Mouse (Mus musculus): ENCODE data around the gene Nenf. TPM values are rescaled to one million over a fixed set of nuclear protein-coding genes. Genes with fewer than 3 reads are reported as not detected.

Gene Nenf
- polyA plus RNA-seq, 1 experiment from 2014 or later = 73.0 TPM

DNA sequence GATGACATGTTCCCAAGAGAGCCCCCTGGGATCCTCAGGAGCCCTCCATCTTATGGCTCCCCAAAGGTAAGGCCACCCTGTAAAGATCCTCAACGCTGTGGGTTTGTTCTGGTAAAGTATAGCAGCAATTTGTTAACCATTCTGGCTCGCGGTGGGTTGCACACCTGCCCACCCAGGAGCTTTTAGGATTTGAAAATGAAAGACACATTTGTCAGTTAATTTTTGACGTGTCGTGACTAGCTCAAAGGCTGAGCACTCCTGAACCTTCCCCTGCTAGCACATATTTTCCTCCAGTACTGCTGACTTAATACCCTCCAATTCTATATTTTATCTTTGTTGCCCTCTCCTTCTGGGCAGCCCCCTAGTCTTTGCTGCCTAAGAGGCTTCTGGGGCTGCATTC, 50.8 kb downstream of the Nenf start:
- Histone ChIP-seq H3K4me2 (no peak overlapping the region), H3K4me3 (replicated peaks) (no peak overlapping the region), H3K4me1 (replicated peaks) (peaks cover 23% of the 10 kb centered on the region), H3K9me3 (no peaks in the 10 kb centered on the region), H3K27me3 (no peaks in the 10 kb centered on the region), H3K36me3 (no peaks in the 10 kb centered on the region), H3K27ac (no peak overlapping the region), H3K9ac (replicated peaks) (no peak overlapping the region)
- 70% methylated on average over 5 of the region's 5 CpGs for WGBS
- no peak for ATAC-seq (ENCODE audit: insufficient number of reproducible peaks, insufficient read depth, low FRiP score, low TSS enrichment, low read depth)

DNA sequence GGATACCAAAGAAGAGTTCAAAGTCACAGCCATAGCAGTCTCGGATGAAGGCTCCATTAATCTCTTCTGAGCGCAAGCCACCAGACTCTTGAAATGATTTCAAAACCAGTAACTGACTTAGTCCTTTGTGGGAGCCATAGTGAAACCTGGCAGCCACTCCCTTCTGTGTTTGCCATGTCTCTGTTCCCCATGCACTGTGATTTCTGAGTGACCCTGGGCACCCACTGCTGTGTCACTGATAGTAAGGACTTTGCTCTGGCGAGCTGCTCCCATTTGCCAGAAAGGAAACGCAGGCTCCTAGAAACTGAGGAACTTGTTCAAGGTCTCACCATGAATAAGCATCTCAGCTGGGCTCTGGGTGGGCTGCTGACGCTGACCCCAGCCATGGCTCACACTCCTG, 54.5 kb downstream of the Nenf start:
- Histone ChIP-seq H3K4me2 (no peak overlapping the region), H3K4me1 (replicated peaks) (peaks cover 20% of the 10 kb centered on the region)

DNA sequence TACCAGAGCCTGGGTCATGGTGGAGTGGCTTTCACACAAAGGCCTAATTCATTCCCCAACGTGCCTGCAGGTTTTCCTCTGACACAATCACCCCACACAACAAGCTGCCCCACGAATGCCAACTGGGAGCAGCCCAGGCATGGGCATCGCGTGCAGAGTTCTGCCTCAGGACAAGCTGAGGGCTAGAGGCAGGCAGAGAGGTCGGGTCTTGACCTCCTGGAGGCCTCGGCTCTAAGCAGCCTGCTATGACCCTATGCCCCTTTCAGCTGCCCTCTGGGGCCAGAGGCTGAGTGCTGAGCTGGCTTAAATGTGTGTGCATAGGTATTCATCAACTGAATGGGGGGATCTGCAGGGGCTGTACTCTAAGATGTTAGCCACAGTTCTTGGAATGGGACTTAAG, 56.1 kb downstream of the Nenf start:
- no peak for ATAC-seq (ENCODE audit: insufficient number of reproducible peaks, insufficient read depth, low FRiP score, low TSS enrichment, low read depth)
- 0 out of 2 replicates have a peak overlapping the region, but pooled peaks have one; percentile 27 for H3K9ac ChIP-seq (replicated peaks)
- H3K27ac ChIP-seq = peak overlapping the region; percentile 82
- peaks cover 10% of the 10 kb centered on the region for H3K4me1 ChIP-seq (replicated peaks)
- no peaks in the 10 kb centered on the region for H3K9me3 ChIP-seq
- no peak overlapping the region for H3K4me3 ChIP-seq (replicated peaks)
- H3K4me2 ChIP-seq = no peak overlapping the region
- WGBS = 18% methylated on average over 6 of the region's 6 CpGs
- H3K36me3 ChIP-seq = no peaks in the 10 kb centered on the region
- H3K27me3 ChIP-seq = no peaks in the 10 kb centered on the region

More for the DNA sequence above, 54.5 kb downstream of the Nenf start:
- ATAC-seq (ENCODE audit: insufficient number of reproducible peaks, insufficient read depth, low FRiP score, low TSS enrichment, low read depth) = no peak
- no peaks in the 10 kb centered on the region for H3K27me3 ChIP-seq
- H3K9ac ChIP-seq (replicated peaks) = no peak overlapping the region
- no peaks in the 10 kb centered on the region for H3K9me3 ChIP-seq
- WGBS = 90% methylated on average over 5 of the region's 5 CpGs
- H3K36me3 ChIP-seq = no peaks in the 10 kb centered on the region
- H3K4me3 ChIP-seq (replicated peaks) = no peak overlapping the region
- no peak overlapping the region for H3K27ac ChIP-seq

DNA sequence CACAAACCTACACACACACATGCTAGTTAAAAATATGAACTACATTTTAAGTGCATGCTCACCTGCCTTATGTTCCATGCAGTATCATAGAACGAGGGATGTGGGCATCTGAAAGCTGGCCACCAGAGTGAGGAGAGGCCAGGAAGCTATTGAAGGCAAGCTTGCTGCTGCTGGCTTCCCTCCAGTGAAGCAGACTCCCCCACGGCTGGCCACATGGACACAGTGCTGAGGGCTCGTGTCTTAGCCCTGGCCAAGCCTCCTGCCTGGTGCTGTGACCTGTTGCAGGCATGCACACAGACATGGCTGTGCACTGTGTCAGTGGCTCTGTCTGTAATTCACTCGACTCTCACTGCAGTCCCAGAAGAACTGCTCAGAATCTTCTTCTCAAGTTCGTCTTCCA, 58.3 kb downstream of the Nenf start:
- Histone ChIP-seq H3K9ac (replicated peaks) (no peak overlapping the region), H3K4me1 (replicated peaks) (peaks cover 10% of the 10 kb centered on the region), H3K9me3 (no peaks in the 10 kb centered on the region), H3K27me3 (no peaks in the 10 kb centered on the region), H3K4me2 (no peak overlapping the region), H3K27ac (no peak overlapping the region), H3K4me3 (replicated peaks) (no peak overlapping the region), H3K36me3 (no peaks in the 10 kb centered on the region)
- 64% methylated on average over 5 of the region's 5 CpGs for WGBS
- no peak for ATAC-seq (ENCODE audit: insufficient number of reproducible peaks, insufficient read depth, low FRiP score, low TSS enrichment, low read depth)

DNA sequence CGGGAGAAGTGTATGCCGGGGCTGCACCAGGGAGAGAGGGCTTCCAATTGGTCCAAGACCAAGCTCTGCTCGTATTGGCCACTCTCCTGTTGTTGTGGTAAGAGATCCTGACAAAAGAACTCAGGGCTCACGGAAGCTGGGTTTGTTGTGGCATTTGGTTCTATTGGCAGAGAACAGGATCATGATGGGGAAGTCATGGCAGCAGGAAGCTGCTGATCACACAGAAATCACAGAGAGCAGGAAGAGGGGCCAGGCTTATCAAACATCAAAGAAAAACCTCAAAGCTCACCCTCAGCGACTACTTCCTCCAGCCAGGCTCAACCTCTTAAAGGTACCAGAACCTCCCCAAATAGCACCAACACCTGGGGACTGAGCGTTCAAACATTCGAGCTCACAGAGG, 58.9 kb downstream of the Nenf start:
- Histone ChIP-seq H3K27me3 (no peaks in the 10 kb centered on the region), H3K9ac (replicated peaks) (no peak overlapping the region), H3K27ac (no peak overlapping the region), H3K4me3 (replicated peaks) (no peak overlapping the region), H3K9me3 (no peaks in the 10 kb centered on the region), H3K4me2 (0 out of 2 replicates have a peak overlapping the region, but pooled peaks have one; percentile 8), H3K36me3 (no peaks in the 10 kb centered on the region), H3K4me1 (replicated peaks) (peaks cover 10% of the 10 kb centered on the region)
- ATAC-seq (ENCODE audit: insufficient number of reproducible peaks, insufficient read depth, low FRiP score, low TSS enrichment, low read depth) = no peak
- WGBS = 24% methylated on average over 7 of the region's 7 CpGs

DNA sequence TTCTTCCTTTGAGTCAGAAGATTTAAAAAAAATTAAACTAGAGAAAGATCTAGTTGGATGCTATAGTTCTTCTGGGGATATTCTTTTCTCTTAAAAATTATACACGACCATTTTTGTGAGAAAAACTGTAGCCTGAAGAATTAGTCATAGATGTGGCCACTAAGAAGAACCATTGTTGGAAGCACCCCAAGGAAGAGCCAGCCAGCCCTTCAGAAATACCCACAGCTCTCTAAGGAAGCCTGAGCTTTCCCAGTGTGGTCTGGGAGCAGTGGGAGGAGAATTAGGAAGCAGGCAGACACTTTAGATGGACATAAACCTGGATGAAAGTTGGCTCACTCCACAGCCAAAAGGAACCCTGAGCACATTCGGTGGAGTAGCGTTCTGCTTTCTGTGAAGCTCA, 59.5 kb downstream of the Nenf start:
- Histone ChIP-seq H3K4me3 (replicated peaks) (no peak overlapping the region), H3K9me3 (no peaks in the 10 kb centered on the region), H3K4me1 (replicated peaks) (peaks cover 10% of the 10 kb centered on the region), H3K36me3 (no peaks in the 10 kb centered on the region), H3K27ac (no peak overlapping the region), H3K9ac (replicated peaks) (no peak overlapping the region), H3K4me2 (0 out of 2 replicates have a peak overlapping the region, but pooled peaks have one; percentile 8), H3K27me3 (no peaks in the 10 kb centered on the region)
- WGBS = 49% methylated on average over 3 of the region's 3 CpGs
- no peak for ATAC-seq (ENCODE audit: insufficient number of reproducible peaks, insufficient read depth, low FRiP score, low TSS enrichment, low read depth)

DNA sequence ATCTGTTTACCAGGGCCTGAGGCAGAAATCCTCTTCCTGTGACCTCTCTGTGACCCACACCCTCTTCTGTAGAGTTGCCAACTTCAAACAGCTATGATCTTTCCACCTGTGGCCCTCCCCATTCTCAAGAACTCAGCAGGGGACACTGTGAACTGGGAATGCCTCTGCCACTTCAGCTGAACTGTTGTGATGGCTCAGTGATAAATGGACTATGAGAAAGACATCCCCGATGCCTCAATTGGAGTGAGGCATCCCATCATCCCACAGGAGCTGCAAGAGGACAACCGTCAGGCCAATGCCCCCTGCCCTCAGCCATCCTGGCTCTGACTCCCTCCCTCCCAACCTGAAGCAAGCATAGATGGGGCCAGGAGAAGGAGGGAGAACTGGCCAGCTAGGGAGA, 60.0 kb downstream of the Nenf start:
- peaks cover 10% of the 10 kb centered on the region for H3K4me1 ChIP-seq (replicated peaks)
- no peak overlapping the region for H3K9ac ChIP-seq (replicated peaks)
- no peak overlapping the region for H3K4me2 ChIP-seq
- 58% methylated on average over 2 of the region's 2 CpGs for WGBS
- ATAC-seq (ENCODE audit: insufficient number of reproducible peaks, insufficient read depth, low FRiP score, low TSS enrichment, low read depth) = no peak
- no peaks in the 10 kb centered on the region for H3K27me3 ChIP-seq
- no peak overlapping the region for H3K27ac ChIP-seq
- no peaks in the 10 kb centered on the region for H3K9me3 ChIP-seq
- H3K36me3 ChIP-seq = no peaks in the 10 kb centered on the region
- no peak overlapping the region for H3K4me3 ChIP-seq (replicated peaks)

DNA sequence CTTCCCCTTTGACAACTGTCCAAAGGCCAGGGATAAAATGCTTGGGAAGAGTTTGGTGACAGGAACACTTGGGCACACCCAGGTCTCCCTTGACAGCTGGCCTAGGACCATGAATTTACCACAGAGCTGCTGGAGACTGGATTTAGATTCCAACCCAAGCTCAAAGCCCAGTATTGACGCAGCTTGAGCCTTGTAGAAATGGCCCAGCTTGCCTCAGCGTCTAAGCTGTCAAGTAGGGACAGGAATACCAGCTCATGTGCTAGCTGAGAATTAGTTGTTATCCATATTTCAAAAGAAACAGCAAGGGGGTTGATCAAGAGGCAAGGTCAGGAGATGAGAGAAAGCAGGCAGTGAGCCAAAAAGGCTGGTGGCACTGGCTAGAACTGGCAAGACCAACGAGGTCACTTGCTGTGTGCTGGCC, 60.6 kb downstream of the Nenf start:
- no peak overlapping the region for H3K4me3 ChIP-seq (replicated peaks)
- WGBS = 76% methylated on average over 3 of the region's 3 CpGs
- no peak for ATAC-seq (ENCODE audit: insufficient number of reproducible peaks, insufficient read depth, low FRiP score, low TSS enrichment, low read depth)

More for the DNA sequence above, 60.6 kb downstream of the Nenf start:
- Histone ChIP-seq H3K4me2 (no peak overlapping the region), H3K9ac (replicated peaks) (no peak overlapping the region), H3K9me3 (no peaks in the 10 kb centered on the region), H3K27me3 (no peaks in the 10 kb centered on the region), H3K36me3 (no peaks in the 10 kb centered on the region), H3K4me1 (replicated peaks) (peaks cover 10% of the 10 kb centered on the region), H3K27ac (no peak overlapping the region)

Other genes with a start within 250 kb of the Nenf start
- 11.0 and 12.2 TPM in 2 replicates for gene Batf3, start 220.3 kb downstream of the Nenf start, polyA plus RNA-seq (2016; fragmentation: Nextera tagmentation; extraction: Ambion mirVana)
- gene Fam71a, start 153.4 kb downstream of the Nenf start, polyA plus RNA-seq (2016; fragmentation: Nextera tagmentation; extraction: Ambion mirVana) = not detected in 2 replicates
- gene Atf3, start 100.2 kb downstream of the Nenf start, polyA plus RNA-seq (2016; fragmentation: Nextera tagmentation; extraction: Ambion mirVana) = 1.9 and 2.9 TPM in 2 replicates
- gene Tmem206, start 7.7 kb upstream of the Nenf start, polyA plus RNA-seq (2016; fragmentation: Nextera tagmentation; extraction: Ambion mirVana) = 22.8 and 23.8 TPM in 2 replicates
- gene Ppp2r5a, start 85.1 kb upstream of the Nenf start, polyA plus RNA-seq (2016; fragmentation: Nextera tagmentation; extraction: Ambion mirVana) = 11.7 and 18.7 TPM in 2 replicates